Mouse (Mus musculus): Measurements from ENCODE around the gene Fam169b.

DNA sequence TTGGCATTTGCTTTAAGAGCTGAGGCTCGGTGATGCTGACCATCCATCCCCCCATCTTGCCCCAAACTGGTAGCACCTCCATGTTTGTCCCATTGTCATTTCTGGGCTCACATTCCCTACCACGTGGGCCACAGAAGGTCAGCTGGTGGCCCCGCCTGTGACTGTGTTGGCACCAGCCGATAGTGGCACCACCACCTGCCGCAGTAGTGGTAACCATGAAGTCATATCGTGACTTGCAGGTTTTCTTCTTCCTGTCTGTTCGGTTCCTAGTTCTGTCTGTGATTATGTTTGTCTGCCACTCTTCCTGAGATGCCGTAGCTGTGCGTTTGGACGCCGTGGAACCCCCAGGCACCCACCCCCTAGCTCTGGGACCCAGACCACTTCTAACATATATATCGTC is 95.3 kb downstream of the Fam169b start:
- TF ChIP-seq POLR2A (IDR thresholded peaks at IDR 0.05; ENCODE audit: extremely low read depth, insufficient read depth, low read length) (no peak), CTCF (IDR thresholded peaks at IDR 0.05; ENCODE audit: low read depth, low read length) (no peak)

Measured in liver, adult 2 months (tissue).